Mouse (Mus musculus): ENCODE results near the gene Wls.
A peak's percentile ranks its signal among the peaks of the same experiment; 100 is the strongest.

Gene Wls

GRCm38 (mm10) chr3:159839481-159839880, at the start of gene Wls:
TSS of gene Wls (plus strand) at chr3:159839672.
- ATAC-seq (ENCODE audit: insufficient number of reproducible peaks, low FRiP score, low TSS enrichment) = peak; percentile 80

GRCm38 (mm10) chr3:159789781-159790180, 49.7 kb upstream of the Wls start:
- no peak for ATAC-seq (ENCODE audit: insufficient number of reproducible peaks, low FRiP score, low TSS enrichment)

GRCm38 (mm10) chr3:159831535-159831934, 7.9 kb upstream of the Wls start:
- ATAC-seq (ENCODE audit: insufficient number of reproducible peaks, low FRiP score, low TSS enrichment) = no peak

GRCm38 (mm10) chr3:159840002-159840816, 737 bp downstream of the Wls start:
- ATAC-seq (ENCODE audit: insufficient number of reproducible peaks, low FRiP score, low TSS enrichment) = peak; percentile 43; the same call in 1 of the 2 replicates

GRCm38 (mm10) chr3:159840817-159841390, 1.4 kb downstream of the Wls start:
- ATAC-seq (ENCODE audit: insufficient number of reproducible peaks, low FRiP score, low TSS enrichment) = 0 out of 2 replicates have a peak, but pooled peaks have one; percentile 19

- no peak for ATAC-seq (ENCODE audit: insufficient number of reproducible peaks, low FRiP score, low TSS enrichment)
These were observed 2.0 kb downstream of the Wls start for GRCm38 (mm10) chr3:159841458-159841857.

GRCm38 (mm10) chr3:159843135-159843534, 3.7 kb downstream of the Wls start:
- ATAC-seq (ENCODE audit: insufficient number of reproducible peaks, low FRiP score, low TSS enrichment) = no peak

GRCm38 (mm10) chr3:159847410-159848016, 8.0 kb downstream of the Wls start:
- ATAC-seq (ENCODE audit: insufficient number of reproducible peaks, low FRiP score, low TSS enrichment) = no peak

- no peak for ATAC-seq (ENCODE audit: insufficient number of reproducible peaks, low FRiP score, low TSS enrichment)
These were observed 8.7 kb downstream of the Wls start for GRCm38 (mm10) chr3:159848156-159848555.

GRCm38 (mm10) chr3:159851476-159851875, 12.0 kb downstream of the Wls start:
- ATAC-seq (ENCODE audit: insufficient number of reproducible peaks, low FRiP score, low TSS enrichment) = no peak

- ATAC-seq (ENCODE audit: insufficient number of reproducible peaks, low FRiP score, low TSS enrichment) = no peak
These were observed 12.5 kb downstream of the Wls start for GRCm38 (mm10) chr3:159851980-159852379.

GRCm38 (mm10) chr3:159857112-159857511, 17.6 kb downstream of the Wls start:
- no peak for ATAC-seq (ENCODE audit: insufficient number of reproducible peaks, low FRiP score, low TSS enrichment)

- no peak for ATAC-seq (ENCODE audit: insufficient number of reproducible peaks, low FRiP score, low TSS enrichment)
These were observed 26.2 kb downstream of the Wls start for GRCm38 (mm10) chr3:159865691-159866090.

- no peak for ATAC-seq (ENCODE audit: insufficient number of reproducible peaks, low FRiP score, low TSS enrichment)
These were observed 39.5 kb downstream of the Wls start for GRCm38 (mm10) chr3:159878983-159879382.

GRCm38 (mm10) chr3:159883325-159883724, 43.9 kb downstream of the Wls start:
- no peak for ATAC-seq (ENCODE audit: insufficient number of reproducible peaks, low FRiP score, low TSS enrichment)

GRCm38 (mm10) chr3:159884802-159885201, 45.3 kb downstream of the Wls start:
- no peak for ATAC-seq (ENCODE audit: insufficient number of reproducible peaks, low FRiP score, low TSS enrichment)

GRCm38 (mm10) chr3:159885271-159885670, 45.8 kb downstream of the Wls start:
- ATAC-seq (ENCODE audit: insufficient number of reproducible peaks, low FRiP score, low TSS enrichment) = no peak

- no peak for ATAC-seq (ENCODE audit: insufficient number of reproducible peaks, low FRiP score, low TSS enrichment)
These were observed 46.4 kb downstream of the Wls start for GRCm38 (mm10) chr3:159885781-159886400.

- ATAC-seq (ENCODE audit: insufficient number of reproducible peaks, low FRiP score, low TSS enrichment) = no peak
These were observed 50.9 kb downstream of the Wls start for GRCm38 (mm10) chr3:159890176-159891056.
